Mouse (Mus musculus): ENCODE results near the gene Manba.

DNA sequence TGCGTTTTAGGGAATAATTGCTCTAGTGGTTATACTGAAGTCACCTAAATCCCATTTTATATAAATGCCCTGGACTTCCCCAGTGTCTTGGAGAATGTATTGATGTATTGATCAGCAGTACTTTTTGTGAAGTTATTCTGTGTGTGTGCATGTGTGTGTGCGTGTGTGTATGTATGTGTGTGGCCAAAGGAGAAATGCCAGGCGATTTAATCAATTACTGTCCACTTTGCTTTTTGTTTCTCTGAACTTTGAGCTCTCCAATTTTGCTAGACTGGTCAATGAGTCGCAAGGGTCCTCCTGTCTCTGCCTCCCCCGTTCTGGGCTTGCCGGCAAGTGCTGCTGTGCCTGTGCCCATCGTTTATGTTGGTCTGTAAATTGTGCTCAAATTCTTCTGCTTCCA is 22.1 kb downstream of the Manba start:
- TF ChIP-seq CTCF (IDR thresholded peaks at IDR 0.05; ENCODE audit: low read depth): no peak
- TF ChIP-seq EP300 (IDR thresholded peaks at IDR 0.05; ENCODE audit: low read depth): no peak

All from heart, postnatal 0 days (tissue).